Mouse (Mus musculus): ENCODE measurements around the gene Numa1.
"Not testable (repeated sequence)": the region's sequence is repeated elsewhere in the genome, so short reads cannot be mapped to it uniquely, and the experiment has no call there.

Gene Numa1

GRCm38 (mm10) chr7:102042314-102042713 is 108.4 kb downstream of the Numa1 start:
- no peak for DNase-seq (ENCODE audit: low spot score in 2 of 2)

- DNase-seq (ENCODE audit: low spot score in 2 of 2), result not testable (repeated sequence)
Observed at GRCm38 (mm10) chr7:102048524-102048923, 114.6 kb downstream of the Numa1 start.

GRCm38 (mm10) chr7:102061353-102061752 is 127.4 kb downstream of the Numa1 start:
- no peak for DNase-seq (ENCODE audit: low spot score in 2 of 2)

- no peak for DNase-seq (ENCODE audit: low spot score in 2 of 2)
Observed at GRCm38 (mm10) chr7:102062203-102062602, 128.3 kb downstream of the Numa1 start.

- DNase-seq (ENCODE audit: low spot score in 2 of 2), result no peak
Observed at GRCm38 (mm10) chr7:102063891-102064290, 130.0 kb downstream of the Numa1 start.
